Mouse (Mus musculus) liver, embryonic 14.5 days (tissue): ENCODE data around the gene Ccdc61. TPM values are rescaled to one million over a fixed set of nuclear protein-coding genes. Genes with fewer than 3 reads are reported as not detected.

Source experiments
- ATAC-seq: fragments of 200-750 bp; cut with Nextera tagmentation; 2 replicates; pipeline ENCODE4 v1.8.0; 2017; ENCODE audit warnings: moderate number of reproducible peaks, mild to moderate bottlenecking, moderate library complexity; ENCODE audit not compliant: insufficient read depth
- DNase-seq, 3 experiments: peaks; one replicate each; pipeline ENCODE4 v3.0.0-alpha.2; 2012 to 2013; ENCODE audit warnings: low read depth in 3 of 3, low spot score in 3 of 3
- H3K27ac ChIP-seq: fragments of 300-500 bp; sonication (generic); 2 replicates; pipeline ENCODE4 v1.5.1; 2014; ENCODE audit warnings: moderate library complexity, mild to moderate bottlenecking, control low read depth, inconsistent platforms
- H3K27me3 ChIP-seq: fragments of 300-500 bp; sonication (generic); 2 replicates; pipeline ENCODE4 v1.6.1; 2014; ENCODE audit warnings: mild to moderate bottlenecking, low read length, moderate library complexity; ENCODE audit not compliant: control insufficient read depth, insufficient read depth
- H3K36me3 ChIP-seq: fragments of 300-500 bp; sonication (generic); replicated peaks from 2 replicates; pipeline ENCODE4 v1.6.1; 2014; ENCODE audit warnings: low read depth; ENCODE audit not compliant: control insufficient read depth, insufficient read depth
- H3K4me1 ChIP-seq, 2 experiments: fragments of 200-500 bp in 1 of 2; fragments of 300-500 bp in 1 of 2; sonication (generic) in 1 of 2; replicated peaks; 2 replicates each; pipeline ENCODE4 v1.6.1; 2012 to 2014; ENCODE audit warnings: antibody characterized with exemption in 1 of 2, inconsistent platforms in 1 of 2, low read length in 1 of 2; ENCODE audit not compliant: control insufficient read depth in 2 of 2, insufficient read depth in 2 of 2
- H3K4me2 ChIP-seq: fragments of 300-500 bp; sonication (generic); 2 replicates; pipeline ENCODE4 v1.6.1; 2014; ENCODE audit warnings: low read depth, mild to moderate bottlenecking, control low read depth, moderate library complexity
- H3K4me3 ChIP-seq, 2 experiments: fragments of 200-500 bp in 1 of 2; fragments of 300-500 bp in 1 of 2; sonication (generic) in 1 of 2; 2 replicates each; pipeline ENCODE4 v1.5.1; 2012 to 2014; ENCODE audit warnings: low read depth in 2 of 2, low read length in 2 of 2, mild to moderate bottlenecking in 2 of 2, control low read depth in 1 of 2, inconsistent platforms in 1 of 2, moderate library complexity in 1 of 2; ENCODE audit not compliant: insufficient read depth in 1 of 2
- H3K9ac ChIP-seq: fragments of 300-500 bp; sonication (generic); replicated peaks from 2 replicates; pipeline ENCODE4 v1.6.1; 2014; ENCODE audit warnings: mild to moderate bottlenecking, control low read depth, moderate library complexity
- H3K9me3 ChIP-seq: fragments of 300-500 bp; sonication (generic); 2 replicates; pipeline ENCODE4 v1.6.1; 2016; ENCODE audit warnings: low read length, mixed read lengths; ENCODE audit not compliant: control insufficient read depth
- CTCF ChIP-seq: IDR thresholded peaks from 2 replicates; pipeline ENCODE4 v1.5.1; 2016; ENCODE audit warnings: antibody characterized with exemption, low read depth, control low read depth
- EP300 ChIP-seq: IDR thresholded peaks from 2 replicates; pipeline ENCODE4 v1.6.1; 2016; ENCODE audit warnings: antibody characterized with exemption, low read depth
- WGBS: fragments of 180-500 bp; shearing (Covaris S2); extraction: QIAGEN DNeasy Blood & Tissue Kit; methylation state at CpG from one replicate; pipeline ENCODE4 v1.1.7; 2014; ENCODE audit not compliant: insufficient replicate concordance; 5-methylcytosine and 5-hydroxymethylcytosine counted together
- polyA plus RNA-seq, 2 experiments: library from polyadenylated mRNA; depleted of rRNA in 1 of 2; stranded (reverse) in 1 of 2; unstranded in 1 of 2; fragments of >200 nt; fragmentation: Nextera tagmentation in 1 of 2; extraction: Ambion mirVana in 1 of 2; gene quantifications; 2 replicates each; pipeline versions ENCODE4 v1.2.1 to v1.2.3; 2012 to 2014

The Ccdc61 gene
- polyA plus RNA-seq, 2 experiments = 5.5 to 10.0 TPM

DNA sequence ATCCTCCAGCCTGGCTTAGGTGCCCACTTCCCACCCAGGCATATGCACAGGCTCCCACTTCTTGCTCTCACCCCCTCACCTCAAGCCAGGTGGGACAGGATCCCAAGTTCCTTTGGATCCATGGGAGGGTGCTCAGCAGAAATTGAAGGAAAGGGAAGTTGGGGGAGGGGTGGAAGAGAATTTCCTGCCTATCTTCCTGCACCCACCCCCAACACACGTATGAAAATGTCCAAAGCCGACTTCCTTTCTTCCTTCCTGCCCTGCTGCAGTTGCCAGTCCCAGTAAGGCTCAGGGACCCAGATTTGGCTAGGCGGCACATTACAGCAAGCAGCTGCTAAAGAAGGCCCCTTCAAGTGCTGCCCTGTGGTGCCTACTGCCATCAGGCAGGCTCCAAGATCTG lies 17.5 kb upstream of the Ccdc61 start:
- Histone ChIP-seq H3K36me3 (no peaks in the 10 kb centered on the region), H3K4me3 (no peak overlapping the region), H3K4me2 (no peak overlapping the region), H3K4me1 (no peaks in the 10 kb centered on the region), H3K27ac (no peak overlapping the region), H3K27me3 (peaks cover 40% of the 10 kb centered on the region), H3K9ac (no peak overlapping the region), H3K9me3 (no peaks in the 10 kb centered on the region)
- WGBS = 5% methylated on average over 3 of the region's 3 CpGs
- DNase-seq (no peak), ATAC-seq (no peak)
- no peak for TF ChIP-seq CTCF
- TF ChIP-seq EP300 = no peak

DNA sequence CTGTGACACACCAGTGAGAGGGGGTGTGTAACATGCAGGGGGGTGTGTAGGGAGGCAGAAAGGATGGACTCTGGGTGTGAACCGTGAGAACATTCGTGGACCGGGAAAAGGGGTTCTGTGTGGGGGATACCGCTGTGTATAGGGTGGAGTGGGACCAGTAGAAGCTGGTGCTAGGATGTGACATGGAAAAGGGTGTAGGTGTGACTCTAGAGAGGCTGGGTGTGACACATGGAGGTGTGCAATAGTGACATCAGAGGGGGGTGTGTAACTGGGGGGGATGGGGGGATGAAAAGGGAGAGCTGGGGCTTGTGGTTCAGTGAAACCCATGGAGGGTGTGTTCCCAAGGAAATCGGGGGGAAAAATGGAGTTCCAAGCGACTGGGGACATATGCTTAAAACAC lies 16.7 kb upstream of the Ccdc61 start:
- no peak for TF ChIP-seq EP300
- no peak for TF ChIP-seq CTCF
- H3K9ac ChIP-seq = no peak overlapping the region
- H3K9me3 ChIP-seq = no peaks in the 10 kb centered on the region
- no peaks in the 10 kb centered on the region for H3K4me1 ChIP-seq
- no peaks in the 10 kb centered on the region for H3K36me3 ChIP-seq
- no peak for ATAC-seq
- H3K27me3 ChIP-seq = peaks cover 40% of the 10 kb centered on the region
- no peak overlapping the region for H3K4me3 ChIP-seq
- no peak overlapping the region for H3K4me2 ChIP-seq
- 33% methylated on average over 6 of the region's 6 CpGs for whole genome bisulfite sequencing
- no peak for DNase-seq
- no peak overlapping the region for H3K27ac ChIP-seq

DNA sequence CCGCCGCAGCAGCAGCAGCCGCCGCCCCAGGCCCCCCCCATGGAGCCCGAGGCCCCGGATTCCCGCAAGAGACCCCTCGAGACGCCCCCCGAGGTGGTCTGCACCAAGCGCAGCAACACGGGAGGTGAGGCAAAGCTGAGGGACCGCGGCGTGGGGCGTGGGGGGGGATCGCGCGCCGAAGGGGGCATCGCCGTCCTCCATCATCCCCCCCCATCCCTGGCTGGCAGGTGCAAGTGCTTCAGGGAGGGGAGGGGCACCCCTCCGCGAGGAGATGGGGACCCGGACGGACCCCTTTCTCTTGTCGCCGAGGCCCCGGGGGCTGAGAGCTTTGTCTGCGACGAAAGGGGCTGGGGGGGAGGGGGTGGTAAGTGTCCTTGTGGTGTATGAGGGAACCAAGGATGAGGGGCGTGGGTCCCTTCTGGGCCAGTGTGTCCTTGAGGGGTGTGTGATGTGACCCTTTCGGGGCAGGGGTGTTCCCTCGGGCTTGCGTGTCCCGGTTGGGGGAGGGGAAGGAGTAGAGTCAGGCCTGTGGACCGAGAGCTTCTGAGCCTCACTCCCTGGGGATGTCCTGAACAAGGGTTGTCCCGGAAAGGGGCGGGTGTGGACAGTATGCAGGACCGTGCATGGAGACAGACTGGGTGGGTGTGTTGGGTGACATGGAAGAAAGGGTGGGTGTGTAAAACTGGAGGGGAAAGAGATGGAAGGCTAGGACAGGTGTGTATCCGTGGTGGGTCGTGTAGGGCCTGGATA lies 16.0 kb upstream of the Ccdc61 start:
- Histone ChIP-seq H3K4me1 (no peaks in the 10 kb centered on the region), H3K27ac (no peak overlapping the region), H3K9ac (no peak overlapping the region), H3K4me2 (peak overlapping the region; percentile 49), H3K27me3 (peaks cover 40% of the 10 kb centered on the region), H3K36me3 (no peaks in the 10 kb centered on the region), H3K9me3 (no peaks in the 10 kb centered on the region), H3K4me3 (peak overlapping the region in 1 of 2 experiments; percentile 26; a peak in 2 of 4 replicates)
- DNase-seq (no peak), ATAC-seq (0 out of 2 replicates have a peak, but pooled peaks have one; percentile 15)
- WGBS = 2% methylated on average over 36 of the region's 42 CpGs
- no peak for TF ChIP-seq EP300
- no peak for TF ChIP-seq CTCF

DNA sequence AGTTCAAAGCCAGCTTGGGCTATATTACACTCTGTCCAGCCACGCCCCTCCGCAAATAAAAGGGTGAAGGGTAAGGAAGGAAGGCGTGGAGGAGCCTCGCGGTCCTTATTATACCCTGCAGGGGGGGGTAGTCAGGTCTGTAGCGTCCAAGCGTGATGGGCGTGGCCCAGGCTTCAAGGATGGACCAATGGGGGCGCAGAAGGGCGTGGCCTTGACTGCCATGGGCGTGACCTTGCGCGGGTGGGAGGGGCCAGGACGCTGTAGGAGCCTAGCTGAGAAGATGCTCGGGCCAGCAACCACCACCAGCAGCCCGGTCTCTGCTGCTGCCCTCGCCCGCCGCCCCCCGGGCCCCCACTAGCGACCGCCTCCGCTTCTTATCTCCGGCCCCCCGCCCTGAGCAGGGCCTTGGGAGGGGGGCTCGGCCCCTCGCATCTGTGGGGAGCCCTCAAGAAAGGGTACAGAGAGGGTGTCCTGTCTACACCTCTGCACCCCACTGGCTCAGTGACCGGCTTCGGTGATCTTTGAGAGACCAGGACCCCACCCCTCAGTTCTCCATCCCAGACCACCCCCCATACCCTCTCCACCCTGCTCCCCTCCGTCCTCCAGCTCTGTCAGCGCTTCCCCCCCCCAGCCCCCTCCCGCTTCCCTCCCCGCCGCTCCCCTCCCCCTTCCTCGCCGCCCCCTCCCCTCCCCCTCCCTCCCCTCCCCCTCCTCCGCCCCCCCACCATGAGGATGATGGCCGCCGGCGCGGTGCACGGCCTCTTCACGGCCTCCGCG lies 15.1 kb upstream of the Ccdc61 start, which contains the start of gene Nova2:
TSS of gene Nova2 (plus strand) at position 727 of the 777 bp plus-strand sequence.
- Histone ChIP-seq H3K27ac (no peak within 1 kb of the TSS), H3K9ac (no peak within 1 kb of the TSS), H3K4me1 (no peaks in the 10 kb centered on the region), H3K36me3 (no peaks in the 10 kb centered on the region), H3K4me3 (peak within 1 kb of the TSS in 1 of 2 experiments; percentile 26; a peak in 2 of 4 replicates), H3K4me2 (peak within 1 kb of the TSS; percentile 49), H3K9me3 (no peaks in the 10 kb centered on the region), H3K27me3 (peaks cover 40% of the 10 kb centered on the region)
- DNase-seq = peak; percentile 39 to 57 (median 50)
- 2% methylated on average over 33 of the region's 45 CpGs for WGBS
- no peak for TF ChIP-seq EP300
- no peak; the same call in 1 of the 2 replicates for TF ChIP-seq CTCF
- ATAC-seq = peak; percentile 79

DNA sequence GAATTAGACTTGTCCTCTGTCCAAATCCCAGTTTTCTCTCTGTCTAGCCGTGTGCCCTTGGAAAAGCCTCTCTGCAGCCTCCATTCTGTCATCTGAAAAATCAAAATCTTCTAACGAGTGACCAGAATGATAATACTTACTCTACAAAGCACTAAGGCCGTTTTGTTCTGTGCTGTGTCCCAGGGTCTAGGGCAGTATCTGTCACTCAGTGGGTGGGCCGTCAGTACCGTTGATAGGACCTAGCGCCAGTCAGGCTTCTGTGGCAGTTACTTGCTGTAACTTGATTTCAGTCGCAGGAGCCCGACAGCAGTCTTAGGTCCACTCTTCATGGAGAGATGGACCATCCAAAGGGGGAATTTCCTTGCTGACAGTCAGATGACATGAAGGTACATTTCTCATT lies 14.1 kb upstream of the Ccdc61 start:
- H3K27ac ChIP-seq = no peak overlapping the region
- H3K9me3 ChIP-seq = no peaks in the 10 kb centered on the region
- WGBS = 12% methylated on average over 8 of the region's 8 CpGs
- ATAC-seq = no peak
- no peak for DNase-seq
- H3K4me1 ChIP-seq = no peaks in the 10 kb centered on the region
- no peak overlapping the region for H3K4me3 ChIP-seq
- H3K36me3 ChIP-seq = no peaks in the 10 kb centered on the region
- no peak overlapping the region for H3K4me2 ChIP-seq
- TF ChIP-seq EP300 (no peak), CTCF (no peak)
- no peak overlapping the region for H3K9ac ChIP-seq
- peaks cover 40% of the 10 kb centered on the region for H3K27me3 ChIP-seq
